Mouse (Mus musculus) bone marrow, adult 2 months (tissue): ENCODE data around the gene Rab5a.

Source experiments
- CTCF ChIP-seq: fragments of 200-500 bp; IDR thresholded peaks from 2 replicates; pipeline ENCODE4 v1.5.1; 2011; ENCODE audit warnings: low read length, control low read depth; ENCODE audit not compliant: control insufficient read depth, insufficient read depth
- POLR2A ChIP-seq: fragments of 200-500 bp; IDR thresholded peaks from 2 replicates; pipeline ENCODE4 v1.6.1; 2011; ENCODE audit warnings: low read depth, mild to moderate bottlenecking, control low read depth, low read length, borderline replicate concordance; ENCODE audit not compliant: control insufficient read depth

DNA sequence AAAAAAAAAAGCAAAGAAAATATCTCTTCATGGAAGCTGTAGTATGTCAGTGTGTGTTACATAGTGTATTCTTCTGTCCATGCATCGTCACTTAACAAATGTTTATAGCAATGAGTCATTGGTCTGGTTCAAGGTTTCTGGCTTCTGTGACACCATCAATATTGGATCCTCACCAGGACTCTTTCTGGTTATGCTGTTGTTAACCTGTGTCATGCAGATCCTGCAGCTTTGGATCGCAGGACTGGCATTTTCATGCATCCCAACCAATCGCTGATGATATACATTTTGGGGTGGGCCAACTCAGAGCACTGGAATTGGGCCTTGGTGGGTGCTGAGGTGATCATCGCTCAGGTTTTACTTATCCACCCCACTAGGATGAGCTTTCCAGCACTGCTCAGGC, 63.5 kb downstream of the Rab5a start:
- TF ChIP-seq CTCF (no peak), POLR2A (no peak)
